Mouse (Mus musculus) v-Abl transformed pro-B cells (cell line): ENCODE data around the gene Kcnmb3.
"Not testable (repeated sequence)": the region's sequence is repeated elsewhere in the genome, so short reads cannot be mapped to it uniquely, and the experiment has no call there.

Experiments
- in situ Hi-C, 2 experiments: fragments of 400-800 bp; cut with MboI; formaldehyde crosslinking; loops; one replicate each; pipeline ENCODE4 v1.15.1; 2025; ENCODE audit not compliant: unreplicated experiment in 2 of 2

The Kcnmb3 gene

GRCm38 (mm10) chr3:32454329-32455021 is 37.6 kb downstream of the Kcnmb3 start:
- in situ Hi-C loops = loop anchor here (10.0 to 25.0 kb wide), 2 partner anchors 50 to 1642 kb away; no protein-coding TSS in a partner anchor

DNA sequence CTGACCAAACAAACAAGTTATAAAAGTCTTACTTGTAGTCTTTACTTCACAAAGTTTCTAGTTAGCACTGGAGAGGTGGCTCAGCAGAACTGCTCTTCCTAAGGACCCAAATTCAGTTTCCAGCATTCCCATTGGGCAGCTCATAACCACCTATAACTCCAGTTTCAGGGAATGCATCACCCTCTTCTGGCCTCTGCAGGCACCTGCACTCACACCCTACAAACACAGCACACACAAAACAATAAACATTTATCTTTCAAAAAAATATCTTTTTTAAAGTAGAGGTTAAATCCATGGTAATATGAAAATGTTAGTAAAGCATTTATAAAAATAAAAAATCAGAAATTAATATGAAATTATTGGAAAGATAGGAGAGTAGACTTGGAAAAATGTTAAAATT is 50.3 kb downstream of the Kcnmb3 start:
- in situ Hi-C loops = no loop called here

DNA sequence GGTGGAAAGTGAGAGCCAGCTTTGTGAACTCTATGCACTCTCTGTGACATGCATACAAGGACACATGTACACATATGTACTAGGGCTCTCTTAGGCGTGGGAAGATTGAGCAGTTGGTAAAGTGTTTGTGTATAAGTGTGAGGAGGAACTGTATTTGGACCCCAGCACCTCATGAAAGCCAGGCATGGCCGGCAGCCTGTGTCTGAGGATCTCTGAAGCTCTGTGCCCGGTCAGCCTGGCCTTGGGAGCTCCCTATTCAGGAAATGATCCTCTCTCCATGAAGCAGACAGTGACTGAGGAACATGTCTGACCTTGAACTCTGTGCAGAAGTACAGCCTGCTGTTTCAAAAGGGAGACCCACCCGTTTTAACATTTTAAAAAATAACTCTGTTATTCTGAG is 53.3 kb downstream of the Kcnmb3 start:
- in situ Hi-C loops = no loop called here

DNA sequence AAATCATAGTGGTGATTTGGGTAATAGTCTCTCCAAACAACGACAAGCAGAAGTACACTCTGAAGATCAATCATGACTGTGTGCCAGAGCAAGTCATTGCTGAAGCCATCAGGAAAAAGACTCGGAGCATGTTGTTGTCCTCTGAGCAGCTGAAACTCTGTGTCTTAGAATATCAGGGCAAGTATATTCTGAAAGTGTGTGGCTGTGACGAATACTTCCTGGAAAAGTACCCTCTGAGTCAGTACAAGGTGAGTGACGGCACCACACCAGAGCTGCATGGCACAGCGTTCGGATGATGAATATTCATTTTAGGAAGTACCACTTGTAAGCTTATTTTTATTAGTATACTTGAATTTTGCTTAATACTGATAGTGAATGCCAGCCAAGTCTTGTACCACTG is 54.2 kb downstream of the Kcnmb3 start:
- in situ Hi-C loops = no loop called here

DNA sequence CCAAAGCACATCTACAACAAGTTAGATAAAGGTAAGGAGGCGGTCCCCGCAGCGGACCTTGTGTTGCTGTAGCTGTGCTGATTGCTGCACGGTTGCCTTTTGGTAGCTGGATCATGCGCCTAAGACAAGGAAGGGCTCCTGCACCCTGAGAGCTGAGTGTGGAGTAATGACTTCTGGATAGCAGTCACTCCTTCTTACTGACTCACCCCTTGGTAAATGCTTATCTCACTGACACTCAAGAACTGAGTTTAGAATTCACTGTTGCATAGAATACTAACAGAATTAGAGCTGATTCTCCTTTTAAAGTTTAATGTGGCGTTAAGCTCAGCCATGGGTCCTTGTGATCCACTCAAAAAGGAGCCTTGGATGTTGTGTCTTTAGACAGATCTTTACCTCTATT is 54.7 kb downstream of the Kcnmb3 start:
- in situ Hi-C loops = no loop called here

GRCm38 (mm10) chr3:32436101-32436500 is 55.9 kb downstream of the Kcnmb3 start:
- in situ Hi-C loops = no loop called here

DNA sequence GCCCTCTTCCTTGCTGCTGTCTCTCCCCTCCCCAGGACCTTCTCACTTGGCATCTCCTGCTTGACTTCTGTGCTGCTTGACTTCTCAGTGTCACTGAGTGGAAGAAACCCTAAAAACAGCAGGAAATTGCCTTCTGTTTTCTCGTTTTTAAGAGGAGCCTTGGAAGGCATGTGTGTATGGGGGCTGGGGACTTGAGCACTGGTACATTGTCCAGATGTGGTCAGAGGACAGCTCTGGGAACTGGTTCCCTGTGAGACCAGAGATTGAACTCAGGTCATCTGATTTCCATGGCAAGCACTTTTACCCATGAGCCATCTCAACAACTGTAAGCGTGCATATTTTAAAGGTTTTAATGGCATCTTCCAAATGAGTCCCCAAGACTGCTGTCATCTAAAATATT is 58.0 kb downstream of the Kcnmb3 start:
- in situ Hi-C loops = no loop called here

DNA sequence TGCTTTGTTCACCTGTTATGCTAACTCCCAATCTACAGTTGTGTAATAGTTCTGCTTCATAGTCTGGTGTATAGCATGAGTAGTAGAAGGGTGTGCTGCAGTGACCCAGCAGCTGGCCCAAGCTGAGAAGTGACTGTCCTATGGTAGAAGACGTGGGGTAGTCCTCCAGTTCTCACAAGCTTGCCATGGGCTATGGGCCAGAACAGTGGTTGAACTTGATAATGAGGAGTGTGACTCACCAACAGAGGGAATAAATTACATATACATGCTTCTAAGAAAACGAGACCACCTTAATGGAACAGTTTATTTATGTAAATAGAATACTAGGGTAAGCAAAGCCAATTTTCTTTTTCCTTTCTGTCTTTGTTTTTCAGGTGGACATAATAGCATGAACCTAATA is 61.6 kb downstream of the Kcnmb3 start:
- in situ Hi-C loops = no loop called here

DNA sequence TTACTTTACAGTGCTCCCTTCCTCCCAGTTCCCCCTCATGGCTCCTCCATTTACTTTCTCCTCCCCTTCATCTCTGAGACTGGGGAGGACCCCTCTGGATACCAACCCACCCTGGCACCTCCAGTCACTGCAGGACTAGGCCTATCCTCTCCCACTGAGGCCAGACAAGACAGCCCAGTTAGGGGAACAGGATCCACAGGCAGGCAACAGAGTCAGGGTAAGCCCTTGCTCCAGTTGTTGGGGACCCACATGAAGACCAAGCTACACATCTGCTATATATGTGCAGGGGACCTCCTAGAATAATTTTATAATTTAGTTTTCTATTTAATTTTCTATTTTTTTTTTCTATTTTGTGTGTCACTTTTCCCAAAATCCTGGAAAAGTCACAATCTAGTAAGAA is 62.7 kb downstream of the Kcnmb3 start:
- in situ Hi-C loops = not testable (repeated sequence)

DNA sequence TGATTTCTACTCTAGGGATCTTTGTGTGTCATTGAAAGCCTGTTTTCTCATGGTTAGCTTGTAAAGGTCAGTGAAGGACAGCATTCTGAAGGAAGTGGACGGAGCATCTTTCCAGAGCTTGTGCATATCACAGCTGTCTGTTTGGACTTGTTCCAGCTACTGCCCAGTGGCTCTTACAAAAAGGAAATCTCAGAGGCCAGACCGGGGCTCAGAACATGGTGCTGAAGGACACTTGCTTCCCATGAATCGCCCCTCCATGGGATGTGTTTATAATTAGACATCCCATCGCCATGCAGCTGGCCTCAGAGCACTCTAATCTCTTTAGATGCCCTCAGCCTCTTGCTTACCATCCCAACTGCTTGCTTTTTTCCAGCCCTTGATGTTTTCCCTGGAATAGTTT is 63.1 kb downstream of the Kcnmb3 start:
- in situ Hi-C loops = no loop called here

- in situ Hi-C loops = no loop called here
Observed at GRCm38 (mm10) chr3:32428361-32428760, 63.7 kb downstream of the Kcnmb3 start.

- in situ Hi-C loops = no loop called here
Observed at GRCm38 (mm10) chr3:32427695-32428094, 64.3 kb downstream of the Kcnmb3 start.
